Mouse (Mus musculus): ENCODE data around the gene Ncapg. TPM values are rescaled to one million over a fixed set of nuclear protein-coding genes. Genes with fewer than 3 reads are reported as not detected.

Ncapg gene
- polyA plus RNA-seq, 1 experiment from 2014 or later = 71.0 TPM

GRCm38 (mm10) chr5:45683388-45683787 is 13.7 kb downstream of the Ncapg start:
- no peak overlapping the region for H3K27ac ChIP-seq (ENCODE audit: low read depth, low read length)
- no peaks in the 10 kb centered on the region for H3K4me1 ChIP-seq (ENCODE audit: control insufficient read depth, insufficient read depth, low read length)
- no peak overlapping the region for H3K4me3 ChIP-seq (ENCODE audit: low read length)
- no peak overlapping the region for H3K9ac ChIP-seq (ENCODE audit: low read depth, low read length)
- no peak overlapping the region for H3K4me2 ChIP-seq (replicated peaks; ENCODE audit: low read depth, low read length)
- H3K36me3 ChIP-seq (ENCODE audit: control insufficient read depth, insufficient read depth, low read length) = peaks cover 31% of the 10 kb centered on the region
- H3K27me3 ChIP-seq (ENCODE audit: control insufficient read depth, insufficient read depth, low read length) = no peaks in the 10 kb centered on the region
- no peak for ATAC-seq (ENCODE audit: low FRiP score, low TSS enrichment)
- 100% methylated on average over 1 of the region's 1 CpGs for WGBS
- no peaks in the 10 kb centered on the region for H3K9me3 ChIP-seq (ENCODE audit: control insufficient read depth, low read length)

- ATAC-seq (ENCODE audit: low FRiP score, low TSS enrichment) = no peak
- peaks cover 30% of the 10 kb centered on the region for H3K36me3 ChIP-seq (ENCODE audit: control insufficient read depth, insufficient read depth, low read length)
- 93% methylated on average over 2 of the region's 2 CpGs for WGBS
- no peak overlapping the region for H3K4me3 ChIP-seq (ENCODE audit: low read length)
- no peak overlapping the region for H3K27ac ChIP-seq (ENCODE audit: low read depth, low read length)
- no peaks in the 10 kb centered on the region for H3K9me3 ChIP-seq (ENCODE audit: control insufficient read depth, low read length)
- no peaks in the 10 kb centered on the region for H3K27me3 ChIP-seq (ENCODE audit: control insufficient read depth, insufficient read depth, low read length)
- no peak overlapping the region for H3K9ac ChIP-seq (ENCODE audit: low read depth, low read length)
- no peak overlapping the region for H3K4me2 ChIP-seq (replicated peaks; ENCODE audit: low read depth, low read length)
- H3K4me1 ChIP-seq (ENCODE audit: control insufficient read depth, insufficient read depth, low read length) = no peaks in the 10 kb centered on the region
Measured at GRCm38 (mm10) chr5:45685243-45685642, 15.5 kb downstream of the Ncapg start.

GRCm38 (mm10) chr5:45686223-45686622 is 16.5 kb downstream of the Ncapg start:
- Histone ChIP-seq H3K36me3 (ENCODE audit: control insufficient read depth, insufficient read depth, low read length) (peaks cover 27% of the 10 kb centered on the region), H3K4me1 (ENCODE audit: control insufficient read depth, insufficient read depth, low read length) (no peaks in the 10 kb centered on the region), H3K9me3 (ENCODE audit: control insufficient read depth, low read length) (no peaks in the 10 kb centered on the region), H3K9ac (ENCODE audit: low read depth, low read length) (no peak overlapping the region), H3K4me3 (ENCODE audit: low read length) (no peak overlapping the region), H3K4me2 (replicated peaks; ENCODE audit: low read depth, low read length) (no peak overlapping the region), H3K27ac (ENCODE audit: low read depth, low read length) (no peak overlapping the region), H3K27me3 (ENCODE audit: control insufficient read depth, insufficient read depth, low read length) (no peaks in the 10 kb centered on the region)
- 92% methylated on average over 3 of the region's 3 CpGs for whole genome bisulfite sequencing
- ATAC-seq (ENCODE audit: low FRiP score, low TSS enrichment) = no peak

GRCm38 (mm10) chr5:45689152-45689551 is 19.4 kb downstream of the Ncapg start:
- no peak overlapping the region for H3K4me3 ChIP-seq (ENCODE audit: low read length)
- H3K27me3 ChIP-seq (ENCODE audit: control insufficient read depth, insufficient read depth, low read length) = no peaks in the 10 kb centered on the region
- H3K4me1 ChIP-seq (ENCODE audit: control insufficient read depth, insufficient read depth, low read length) = no peaks in the 10 kb centered on the region
- H3K4me2 ChIP-seq (replicated peaks; ENCODE audit: low read depth, low read length) = no peak overlapping the region
- ATAC-seq (ENCODE audit: low FRiP score, low TSS enrichment) = no peak
- H3K9me3 ChIP-seq (ENCODE audit: control insufficient read depth, low read length) = no peaks in the 10 kb centered on the region
- no peak overlapping the region for H3K27ac ChIP-seq (ENCODE audit: low read depth, low read length)
- H3K36me3 ChIP-seq (ENCODE audit: control insufficient read depth, insufficient read depth, low read length) = peaks cover 24% of the 10 kb centered on the region
- WGBS = 86% methylated on average over 4 of the region's 4 CpGs
- no peak overlapping the region for H3K9ac ChIP-seq (ENCODE audit: low read depth, low read length)

GRCm38 (mm10) chr5:45690802-45691201 is 21.1 kb downstream of the Ncapg start:
- peaks cover 20% of the 10 kb centered on the region for H3K36me3 ChIP-seq (ENCODE audit: control insufficient read depth, insufficient read depth, low read length)
- no peaks in the 10 kb centered on the region for H3K27me3 ChIP-seq (ENCODE audit: control insufficient read depth, insufficient read depth, low read length)
- H3K9ac ChIP-seq (ENCODE audit: low read depth, low read length) = no peak overlapping the region
- WGBS = 75% methylated on average over 2 of the region's 2 CpGs
- no peaks in the 10 kb centered on the region for H3K4me1 ChIP-seq (ENCODE audit: control insufficient read depth, insufficient read depth, low read length)
- H3K4me2 ChIP-seq (replicated peaks; ENCODE audit: low read depth, low read length) = no peak overlapping the region
- no peak for ATAC-seq (ENCODE audit: low FRiP score, low TSS enrichment)
- H3K9me3 ChIP-seq (ENCODE audit: control insufficient read depth, low read length) = no peaks in the 10 kb centered on the region
- H3K27ac ChIP-seq (ENCODE audit: low read depth, low read length) = no peak overlapping the region
- no peak overlapping the region for H3K4me3 ChIP-seq (ENCODE audit: low read length)

- H3K4me2 ChIP-seq (replicated peaks; ENCODE audit: low read depth, low read length) = no peak overlapping the region
- 94% methylated on average over 6 of the region's 6 CpGs for WGBS
- no peaks in the 10 kb centered on the region for H3K27me3 ChIP-seq (ENCODE audit: control insufficient read depth, insufficient read depth, low read length)
- no peak overlapping the region for H3K9ac ChIP-seq (ENCODE audit: low read depth, low read length)
- H3K4me1 ChIP-seq (ENCODE audit: control insufficient read depth, insufficient read depth, low read length) = no peaks in the 10 kb centered on the region
- H3K4me3 ChIP-seq (ENCODE audit: low read length) = no peak overlapping the region
- H3K27ac ChIP-seq (ENCODE audit: low read depth, low read length) = no peak overlapping the region
- ATAC-seq (ENCODE audit: low FRiP score, low TSS enrichment) = no peak
- H3K9me3 ChIP-seq (ENCODE audit: control insufficient read depth, low read length) = no peaks in the 10 kb centered on the region
- H3K36me3 ChIP-seq (ENCODE audit: control insufficient read depth, insufficient read depth, low read length) = peaks cover 24% of the 10 kb centered on the region
Measured at GRCm38 (mm10) chr5:45691678-45692077, 22.0 kb downstream of the Ncapg start.

GRCm38 (mm10) chr5:45706811-45707210 is 37.1 kb downstream of the Ncapg start:
- Histone ChIP-seq H3K27ac (ENCODE audit: low read depth, low read length) (no peak overlapping the region), H3K4me3 (ENCODE audit: low read length) (no peak overlapping the region), H3K4me2 (replicated peaks; ENCODE audit: low read depth, low read length) (no peak overlapping the region), H3K9ac (ENCODE audit: low read depth, low read length) (no peak overlapping the region), H3K9me3 (ENCODE audit: control insufficient read depth, low read length) (no peaks in the 10 kb centered on the region), H3K27me3 (ENCODE audit: control insufficient read depth, insufficient read depth, low read length) (no peaks in the 10 kb centered on the region), H3K36me3 (ENCODE audit: control insufficient read depth, insufficient read depth, low read length) (peaks cover 4% of the 10 kb centered on the region; the same call in 1 of the 2 replicates), H3K4me1 (ENCODE audit: control insufficient read depth, insufficient read depth, low read length) (no peaks in the 10 kb centered on the region)
- no peak for ATAC-seq (ENCODE audit: low FRiP score, low TSS enrichment)
- 95% methylated on average over 2 of the region's 2 CpGs for WGBS

GRCm38 (mm10) chr5:45709653-45710052 is 39.9 kb downstream of the Ncapg start:
- Histone ChIP-seq H3K9ac (ENCODE audit: low read depth, low read length) (no peak overlapping the region), H3K36me3 (ENCODE audit: control insufficient read depth, insufficient read depth, low read length) (no peaks in the 10 kb centered on the region; the same call in 1 of the 2 replicates), H3K27me3 (ENCODE audit: control insufficient read depth, insufficient read depth, low read length) (no peaks in the 10 kb centered on the region), H3K4me3 (ENCODE audit: low read length) (no peak overlapping the region), H3K27ac (ENCODE audit: low read depth, low read length) (no peak overlapping the region), H3K9me3 (ENCODE audit: control insufficient read depth, low read length) (no peaks in the 10 kb centered on the region), H3K4me1 (ENCODE audit: control insufficient read depth, insufficient read depth, low read length) (no peaks in the 10 kb centered on the region), H3K4me2 (replicated peaks; ENCODE audit: low read depth, low read length) (no peak overlapping the region)
- 98% methylated on average over 2 of the region's 2 CpGs for WGBS
- no peak for ATAC-seq (ENCODE audit: low FRiP score, low TSS enrichment)

GRCm38 (mm10) chr5:45718848-45719488 is 49.2 kb downstream of the Ncapg start:
- WGBS = 89% methylated on average over 6 of the region's 6 CpGs
- H3K27ac ChIP-seq (ENCODE audit: low read depth, low read length) = no peak overlapping the region

More at GRCm38 (mm10) chr5:45718848-45719488, 49.2 kb downstream of the Ncapg start:
- no peak for ATAC-seq (ENCODE audit: low FRiP score, low TSS enrichment)
- Histone ChIP-seq H3K9ac (ENCODE audit: low read depth, low read length) (no peak overlapping the region), H3K27me3 (ENCODE audit: control insufficient read depth, insufficient read depth, low read length) (no peaks in the 10 kb centered on the region), H3K36me3 (ENCODE audit: control insufficient read depth, insufficient read depth, low read length) (no peaks in the 10 kb centered on the region), H3K4me3 (ENCODE audit: low read length) (no peak overlapping the region), H3K4me1 (ENCODE audit: control insufficient read depth, insufficient read depth, low read length) (no peaks in the 10 kb centered on the region), H3K9me3 (ENCODE audit: control insufficient read depth, low read length) (no peaks in the 10 kb centered on the region), H3K4me2 (replicated peaks; ENCODE audit: low read depth, low read length) (no peak overlapping the region)
